Mouse (Mus musculus): ENCODE measurements around the gene Sctr.

Sctr gene

GRCm38 (mm10) chr1:120006844-120007790 lies at the start of gene Sctr:
TSS of gene Sctr (plus strand) at chr1:120006894.
- DNase-seq: no peak

- DNase-seq: no peak
Measured at GRCm38 (mm10) chr1:119957716-119958222, 48.9 kb upstream of the Sctr start.

GRCm38 (mm10) chr1:119959464-119959863 lies 47.2 kb upstream of the Sctr start:
- no peak for DNase-seq

DNA sequence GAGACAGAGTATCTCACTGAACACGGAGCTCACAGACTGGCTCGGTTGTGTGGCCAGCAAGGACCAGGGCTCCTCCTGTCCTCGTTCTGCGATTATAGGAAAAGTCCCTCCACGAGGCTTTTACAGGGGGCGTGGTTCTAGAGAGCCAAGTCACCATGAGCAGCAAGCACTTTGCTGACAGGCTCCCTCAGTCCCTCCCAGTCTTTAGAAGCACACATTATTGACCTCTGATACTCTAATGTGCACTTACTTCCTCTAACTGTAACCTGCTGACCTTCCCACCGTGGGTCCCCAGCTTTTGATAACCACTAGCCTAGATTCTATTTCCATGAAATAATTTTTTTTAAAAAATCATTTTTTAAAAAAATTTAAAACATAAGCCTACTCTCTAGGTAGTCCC lies 46.8 kb upstream of the Sctr start:
- DNase-seq: no peak

GRCm38 (mm10) chr1:119965804-119966514 lies 40.7 kb upstream of the Sctr start:
- DNase-seq: peak; percentile 36 to 40

GRCm38 (mm10) chr1:119973117-119973516 lies 33.6 kb upstream of the Sctr start:
- DNase-seq: no peak

GRCm38 (mm10) chr1:119975141-119975540 lies 31.6 kb upstream of the Sctr start:
- no peak for DNase-seq

- peak; percentile 13 to 49 for DNase-seq
Measured at GRCm38 (mm10) chr1:119986555-119986954, 20.1 kb upstream of the Sctr start.

GRCm38 (mm10) chr1:119996798-119997581 lies 9.7 kb upstream of the Sctr start, which contains the start of gene Cfap221:
TSS of gene Cfap221 (minus strand) at chr1:119997234.
- peak; percentile 70 to 80 for DNase-seq

GRCm38 (mm10) chr1:119997644-119998043 lies 9.1 kb upstream of the Sctr start:
- peak; percentile 78 to 83 for DNase-seq

DNA sequence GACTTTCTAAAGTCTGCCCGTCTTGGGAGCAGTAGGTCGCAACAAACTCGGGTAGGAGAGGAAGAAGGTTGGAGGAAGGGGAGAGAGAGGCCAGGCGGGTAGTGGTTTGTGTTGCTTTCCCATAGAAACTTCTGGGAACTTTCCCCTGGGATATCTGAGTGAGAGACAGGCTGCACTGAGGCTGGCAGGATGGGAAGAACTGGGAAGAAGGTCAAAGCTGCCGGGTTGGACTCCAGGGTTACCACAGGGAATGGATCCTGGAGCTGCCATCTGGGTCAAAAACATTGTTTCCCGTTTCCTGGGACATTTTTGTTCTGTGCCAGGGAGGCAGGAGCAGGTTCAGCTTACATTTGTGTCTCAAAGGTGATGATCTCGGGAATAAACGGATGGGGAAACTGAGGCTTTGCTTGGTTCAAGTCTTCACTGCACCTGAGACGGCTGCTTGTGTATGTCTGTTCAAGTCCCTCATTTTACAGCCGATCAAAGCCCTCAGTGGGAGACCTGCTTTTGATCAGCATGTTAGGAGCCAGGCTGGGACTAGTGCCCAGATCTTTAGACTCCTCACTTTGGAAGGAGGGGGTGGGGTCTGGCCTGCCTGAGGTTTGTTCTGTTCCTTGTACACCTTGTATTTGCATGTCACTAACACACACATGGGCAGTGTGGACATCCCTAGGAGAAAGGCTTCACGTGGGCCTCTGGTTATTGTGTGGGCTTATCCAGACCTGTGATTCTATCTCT lies 1.3 kb downstream of the Sctr start:
- no peak for DNase-seq

DNA sequence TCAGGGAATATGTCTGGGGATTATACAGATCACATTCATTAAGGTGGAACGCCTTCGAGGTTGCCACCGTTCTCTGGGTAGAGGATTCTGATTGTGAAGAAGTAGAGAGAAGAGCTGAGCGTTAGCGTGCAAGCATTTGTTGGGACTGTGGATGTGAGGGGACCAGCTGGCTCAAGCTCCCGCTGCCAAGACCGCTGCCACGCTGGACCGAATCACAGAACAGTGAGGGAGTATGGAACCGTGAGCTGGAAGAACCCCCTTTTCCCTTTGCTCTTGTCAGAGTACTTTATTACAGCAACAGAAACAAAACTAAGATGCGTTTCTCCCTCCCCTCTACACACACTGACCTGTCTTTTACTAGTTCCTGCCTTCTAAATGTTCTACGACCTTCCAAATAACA lies 5.9 kb downstream of the Sctr start:
- no peak for DNase-seq

DNA sequence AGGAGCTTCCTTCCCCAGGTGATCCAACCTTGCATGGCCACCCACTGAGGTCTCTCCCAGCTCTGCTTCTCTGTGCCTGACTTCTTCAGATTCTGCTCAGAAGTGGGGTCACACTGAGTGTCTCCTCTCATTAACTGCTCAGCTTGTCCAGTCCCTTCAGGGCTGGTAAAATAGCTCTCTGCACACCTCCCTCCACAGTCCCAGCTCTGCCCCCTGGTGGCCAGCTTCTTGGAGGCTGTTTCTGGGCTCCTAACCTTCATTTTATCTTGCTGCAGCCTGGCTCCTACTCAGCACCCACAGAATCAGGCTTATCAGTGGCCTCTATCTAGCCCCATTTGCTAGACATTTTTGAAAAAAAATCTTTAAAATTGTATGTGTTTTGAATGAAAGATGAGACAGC lies 6.4 kb downstream of the Sctr start:
- peak; percentile 72 to 82 for DNase-seq

DNA sequence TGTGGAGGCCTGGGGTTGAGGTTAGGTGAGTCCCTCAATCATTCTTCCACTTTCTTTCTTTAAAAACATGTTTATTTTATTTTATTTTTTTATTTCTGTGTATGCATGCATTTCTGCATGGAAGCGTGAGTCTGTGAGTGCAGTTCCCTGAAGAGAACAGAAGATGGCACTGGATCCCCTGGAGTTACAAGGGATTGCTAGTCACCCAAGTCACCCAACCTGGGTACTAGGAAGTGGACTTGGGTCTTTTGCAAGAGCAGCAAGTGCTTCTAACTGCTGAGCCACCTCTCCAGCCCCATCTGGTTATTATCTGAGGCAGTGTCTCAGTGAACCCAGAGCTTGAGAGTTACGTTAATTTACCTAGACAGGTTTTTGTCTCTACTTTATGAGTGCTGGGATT lies 9.5 kb downstream of the Sctr start:
- DNase-seq: peak; percentile 55 to 59

- DNase-seq: no peak
Measured at GRCm38 (mm10) chr1:120018900-120019299, 12.2 kb downstream of the Sctr start.

GRCm38 (mm10) chr1:120019428-120019827 lies 12.7 kb downstream of the Sctr start:
- no peak for DNase-seq

GRCm38 (mm10) chr1:120020322-120020897 lies 13.7 kb downstream of the Sctr start:
- no peak for DNase-seq

DNA sequence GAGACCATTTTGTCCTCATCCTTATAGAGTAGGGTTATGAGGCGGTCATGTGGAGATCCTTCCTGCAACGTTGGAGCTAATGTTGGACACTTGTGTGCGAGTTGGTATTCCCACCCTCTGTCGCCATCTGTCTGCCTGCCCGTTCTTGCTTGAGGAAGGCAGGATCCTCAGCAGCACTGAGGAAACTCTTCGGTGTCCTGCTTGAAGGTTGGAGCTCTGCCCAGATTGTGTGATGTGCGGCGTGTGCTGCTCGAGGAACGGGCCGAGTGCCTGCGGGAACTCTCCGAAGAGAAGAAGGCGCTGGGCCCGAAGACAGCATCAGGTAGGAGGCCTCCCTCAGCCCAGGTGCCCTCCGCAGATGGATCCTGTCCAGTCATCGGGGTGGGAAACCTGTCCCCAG lies 15.3 kb downstream of the Sctr start:
- no peak for DNase-seq

DNA sequence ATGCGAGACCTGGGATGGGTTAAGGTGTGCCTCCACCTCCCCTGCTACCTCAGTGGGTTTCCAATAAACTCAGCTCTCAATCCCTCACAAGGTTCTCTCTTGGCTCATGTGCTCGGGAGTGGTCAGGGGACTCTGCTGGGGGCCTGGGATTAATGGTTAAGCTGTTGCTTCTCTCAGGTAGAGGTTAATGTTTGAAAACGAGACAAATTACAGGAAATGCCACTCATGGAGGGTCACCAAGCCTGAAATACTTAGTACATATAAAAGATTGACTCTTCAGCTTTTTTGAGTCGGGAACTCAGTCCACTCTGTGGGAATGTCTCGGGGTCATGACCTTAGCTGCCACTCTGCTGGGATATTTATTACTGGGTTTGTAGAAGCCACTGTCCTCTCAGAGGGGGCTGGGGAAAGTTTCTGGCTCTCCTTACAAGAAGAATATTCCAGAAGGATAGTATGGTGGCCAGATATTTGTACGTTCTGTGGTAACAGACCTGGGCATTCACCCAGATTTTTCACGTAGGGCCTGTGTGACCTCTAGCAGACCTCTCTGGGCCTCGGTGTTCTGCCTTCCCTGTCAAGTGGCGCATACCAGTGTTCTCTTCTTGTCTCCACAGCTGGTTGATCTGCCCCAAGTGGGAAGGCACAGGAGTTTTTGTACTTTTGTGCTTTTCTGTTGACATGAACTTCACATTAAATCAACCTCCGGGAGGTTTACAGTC lies 17.8 kb downstream of the Sctr start:
- peak; percentile 79 to 84 for DNase-seq

GRCm38 (mm10) chr1:120025050-120025439 lies 18.4 kb downstream of the Sctr start:
- peak in 1 of 2 experiments; percentile 33 for DNase-seq

GRCm38 (mm10) chr1:120027693-120028092 lies 21.0 kb downstream of the Sctr start:
- peak; percentile 75 to 84 for DNase-seq
